Mouse (Mus musculus) heart, embryonic 15.5 days (tissue): ENCODE results near the gene Gm10197. TPM values are rescaled to one million over a fixed set of nuclear protein-coding genes. Genes with fewer than 3 reads are reported as not detected.

Source experiments
- ATAC-seq: fragments of 200-750 bp; cut with Nextera tagmentation; replicated peaks from 2 replicates; pipeline ENCODE4 v1.8.0; 2017; ENCODE audit warnings: low read depth, moderate TSS enrichment; ENCODE audit not compliant: insufficient number of reproducible peaks, insufficient read depth, low FRiP score
- H3K27ac ChIP-seq: fragments of 300-500 bp; sonication (generic); 2 replicates; pipeline ENCODE4 v1.5.1; 2015; ENCODE audit warnings: mild to moderate bottlenecking, inconsistent platforms
- H3K27me3 ChIP-seq: fragments of 300-500 bp; sonication (generic); 2 replicates; pipeline ENCODE4 v1.6.1; 2015; ENCODE audit warnings: inconsistent platforms
- H3K36me3 ChIP-seq: fragments of 300-500 bp; sonication (generic); 2 replicates; pipeline ENCODE4 v1.6.1; 2015; ENCODE audit warnings: mild to moderate bottlenecking, inconsistent platforms
- H3K4me1 ChIP-seq: fragments of 300-500 bp; sonication (generic); replicated peaks from 2 replicates; pipeline ENCODE4 v1.6.1; 2015; ENCODE audit warnings: inconsistent platforms
- H3K4me2 ChIP-seq: fragments of 300-500 bp; sonication (generic); 2 replicates; pipeline ENCODE4 v1.6.1; 2015; ENCODE audit warnings: inconsistent platforms, mild to moderate bottlenecking, moderate library complexity
- H3K4me3 ChIP-seq: fragments of 300-500 bp; sonication (generic); 2 replicates; pipeline ENCODE4 v1.5.1; 2015; ENCODE audit warnings: mild to moderate bottlenecking, inconsistent platforms
- H3K9ac ChIP-seq: fragments of 300-500 bp; sonication (generic); 2 replicates; pipeline ENCODE4 v1.6.1; 2015; ENCODE audit warnings: mild to moderate bottlenecking, inconsistent platforms
- H3K9me3 ChIP-seq: fragments of 300-500 bp; sonication (generic); replicated peaks from 2 replicates; pipeline ENCODE4 v1.6.1; 2016; ENCODE audit warnings: inconsistent platforms
- WGBS: fragments of 180-500 bp; shearing (Covaris S2); methylation state at CpG from one replicate; pipeline ENCODE4 v1.1.7; 2015; ENCODE audit warnings: mixed read lengths; 5-methylcytosine and 5-hydroxymethylcytosine counted together
- polyA plus RNA-seq: library from polyadenylated mRNA; unstranded; fragments of >200 nt; fragmentation: Nextera tagmentation; extraction: Ambion mirVana; gene quantifications from 2 replicates; pipeline ENCODE4 v1.2.1, GENCODE M21; 2015

Gene Gm10197
- polyA plus RNA-seq, 1 experiment from 2014 or later, result not detected

DNA sequence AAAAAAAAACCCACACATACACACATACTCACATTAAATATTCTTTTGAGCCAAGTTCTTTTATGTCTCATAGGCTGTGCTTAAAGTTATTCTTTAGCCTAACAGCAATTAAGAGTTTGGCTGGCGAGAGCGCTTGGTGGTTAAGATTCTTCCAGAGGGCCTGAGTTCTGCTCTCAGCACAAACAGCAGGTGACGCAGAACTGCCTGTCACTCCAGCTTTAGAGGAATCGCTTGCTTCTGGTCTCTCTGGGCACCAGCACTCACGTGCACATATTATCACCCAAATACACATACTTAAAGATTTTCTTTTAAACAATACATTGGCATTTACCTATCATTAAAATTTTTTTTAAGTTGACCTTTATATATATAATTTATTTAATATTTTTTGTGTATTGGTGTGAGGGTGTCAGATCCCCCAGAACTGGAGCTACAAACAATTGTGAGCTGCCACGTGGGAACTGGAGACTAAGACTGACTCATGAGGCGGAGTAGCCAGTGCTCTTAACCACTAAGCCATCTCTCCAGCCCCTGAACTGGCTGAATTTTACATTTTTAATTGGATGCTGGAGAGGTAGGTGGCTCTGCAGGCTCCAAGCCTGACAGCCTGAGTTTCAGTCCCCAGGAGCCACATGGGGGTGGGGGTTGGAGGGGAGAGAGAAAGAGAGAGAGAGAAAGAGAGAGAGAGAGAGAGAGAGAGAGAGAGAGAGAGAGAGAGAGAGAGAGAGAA, 17.1 kb downstream of the Gm10197 start:
- ATAC-seq, result no peak
- Histone ChIP-seq H3K4me1 (peaks cover under 1% of the 10 kb centered on the region; the same call in 1 of the 2 replicates), H3K36me3 (peaks cover 6% of the 10 kb centered on the region; the same call in 1 of the 2 replicates), H3K9ac (no peak overlapping the region), H3K27me3 (no peaks in the 10 kb centered on the region), H3K4me2 (no peak overlapping the region), H3K4me3 (no peak overlapping the region), H3K27ac (no peak overlapping the region), H3K9me3 (no peaks in the 10 kb centered on the region)
- 74% methylated on average over 7 of the region's 7 CpGs for WGBS

DNA sequence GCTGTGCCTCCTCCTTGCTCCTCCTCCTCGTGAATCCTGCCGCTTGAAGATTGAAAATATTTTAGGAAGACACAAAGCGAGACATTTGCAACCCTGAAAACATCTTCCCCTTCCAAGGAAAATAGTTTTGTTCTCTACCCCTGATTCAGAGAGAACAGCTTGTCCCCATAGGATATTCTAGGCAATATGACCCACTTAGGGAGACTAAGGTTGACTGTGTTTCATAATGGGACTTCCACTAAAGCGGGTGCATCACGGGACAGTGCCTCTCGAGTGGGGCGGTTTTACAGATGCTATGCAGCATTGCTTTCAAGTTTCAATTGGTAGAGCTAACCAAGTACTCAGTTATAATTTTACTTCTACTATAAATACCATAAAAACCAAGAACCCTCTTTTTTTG, 17.7 kb downstream of the Gm10197 start:
- Histone ChIP-seq H3K4me1 (no peaks in the 10 kb centered on the region), H3K27me3 (no peaks in the 10 kb centered on the region), H3K4me2 (no peak overlapping the region), H3K36me3 (peaks cover 6% of the 10 kb centered on the region; the same call in 1 of the 2 replicates), H3K4me3 (no peak overlapping the region), H3K9me3 (no peaks in the 10 kb centered on the region), H3K27ac (no peak overlapping the region), H3K9ac (no peak overlapping the region)
- ATAC-seq, result no peak
- 89% methylated on average over 7 of the region's 7 CpGs for WGBS

- no peaks in the 10 kb centered on the region; the same call in 1 of the 2 replicates for H3K36me3 ChIP-seq
- H3K9me3 ChIP-seq, result no peaks in the 10 kb centered on the region
- H3K9ac ChIP-seq, result no peak overlapping the region
- H3K27ac ChIP-seq, result no peak overlapping the region
- peaks cover 6% of the 10 kb centered on the region for H3K4me1 ChIP-seq
- no peak for ATAC-seq
- no peak overlapping the region for H3K4me3 ChIP-seq
- 86% methylated on average over 14 of the region's 14 CpGs for WGBS
- no peak overlapping the region for H3K4me2 ChIP-seq
- no peaks in the 10 kb centered on the region for H3K27me3 ChIP-seq
Measured at GRCm38 (mm10) chr19:53345766-53346165, 25.8 kb downstream of the Gm10197 start.

DNA sequence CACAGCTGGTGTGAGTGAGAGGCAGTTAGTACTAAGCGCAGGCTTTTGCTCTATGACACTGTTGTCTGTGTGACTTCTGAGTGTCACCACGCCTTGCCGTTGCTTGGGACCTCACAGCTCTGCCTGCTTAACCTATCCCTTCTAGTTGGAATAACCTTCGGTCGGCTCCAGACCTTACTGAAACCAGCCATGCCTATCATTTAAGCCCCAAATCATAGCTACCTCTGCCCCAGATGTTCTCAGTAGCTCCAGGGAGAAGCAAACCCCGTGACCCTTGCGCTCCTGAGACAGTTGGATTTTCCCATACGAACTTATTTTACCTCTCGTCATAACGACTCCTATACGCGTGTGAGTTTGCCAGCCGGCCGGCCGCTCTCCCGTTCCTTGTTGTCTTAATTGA, 27.5 kb downstream of the Gm10197 start:
- H3K4me2 ChIP-seq, result no peak overlapping the region
- H3K4me3 ChIP-seq, result no peak overlapping the region

DNA sequence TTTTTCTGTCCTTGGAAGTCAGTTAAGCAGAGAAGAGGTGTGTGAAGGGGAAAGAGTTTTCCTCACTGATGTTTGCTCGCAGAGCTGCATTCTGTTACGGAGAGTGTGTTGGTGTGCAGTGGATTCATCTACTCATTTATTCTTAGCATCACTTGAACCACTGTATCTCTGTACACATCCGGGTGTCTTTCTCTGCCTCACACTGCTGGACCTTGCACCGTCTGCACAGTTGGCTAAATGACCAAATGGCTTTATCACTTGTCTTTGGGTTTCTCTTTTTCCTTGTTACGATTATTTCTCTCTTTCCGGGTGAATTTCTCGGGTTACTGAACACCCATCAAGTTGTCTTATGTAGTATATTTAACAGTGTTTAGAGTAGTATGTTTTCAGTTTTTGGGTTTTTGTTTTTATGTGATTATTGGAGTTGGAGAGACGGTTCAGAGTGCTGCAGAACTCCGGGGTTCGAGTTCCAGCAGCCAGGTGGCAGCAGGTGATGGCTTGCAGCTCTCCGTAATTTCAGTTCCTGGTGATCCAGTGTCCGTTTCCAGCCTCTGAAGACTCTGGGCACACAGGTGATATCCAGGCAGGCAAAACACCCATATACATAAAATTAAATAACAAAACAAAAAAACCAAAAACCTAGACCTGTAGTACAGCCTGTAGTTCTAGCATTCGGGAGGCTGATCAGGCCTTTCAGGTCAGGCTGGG, 28.2 kb downstream of the Gm10197 start:
- H3K4me2 ChIP-seq, result no peak overlapping the region

More for the DNA sequence above, 27.5 kb downstream of the Gm10197 start:
- no peaks in the 10 kb centered on the region; the same call in 1 of the 2 replicates for H3K36me3 ChIP-seq
- H3K4me1 ChIP-seq, result peaks cover 9% of the 10 kb centered on the region
- WGBS, result 90% methylated on average over 16 of the region's 16 CpGs
- no peak for ATAC-seq
- H3K27ac ChIP-seq, result no peak overlapping the region
- H3K9ac ChIP-seq, result no peak overlapping the region
- H3K27me3 ChIP-seq, result no peaks in the 10 kb centered on the region
- H3K9me3 ChIP-seq, result no peaks in the 10 kb centered on the region

DNA sequence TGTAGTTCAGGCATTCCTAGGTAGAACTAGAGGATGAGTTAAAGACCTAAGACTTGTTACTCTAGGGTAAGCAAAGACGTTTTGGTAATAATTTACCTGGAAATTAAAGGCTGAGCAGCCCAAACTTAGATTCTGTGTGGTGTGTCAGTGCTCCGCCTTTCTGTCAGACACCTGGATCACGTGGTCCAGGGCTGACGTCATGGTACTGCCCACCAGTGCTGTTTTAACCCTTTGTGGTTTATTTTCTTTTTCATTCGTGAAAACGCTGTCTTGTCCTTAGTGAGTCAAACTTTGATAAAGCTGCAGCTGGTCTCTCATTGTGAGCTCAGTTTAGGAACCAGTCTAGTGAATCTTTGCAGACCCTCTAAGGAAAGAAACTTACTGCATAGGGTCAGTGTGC, 31.1 kb downstream of the Gm10197 start:
- no peak overlapping the region for H3K4me3 ChIP-seq
- peaks cover 9% of the 10 kb centered on the region for H3K4me1 ChIP-seq
- no peaks in the 10 kb centered on the region for H3K27me3 ChIP-seq
- H3K27ac ChIP-seq, result no peak overlapping the region
- H3K9me3 ChIP-seq, result no peaks in the 10 kb centered on the region
- peaks cover 8% of the 10 kb centered on the region; the same call in 1 of the 2 replicates for H3K36me3 ChIP-seq
- H3K9ac ChIP-seq, result no peak overlapping the region
- 19% methylated on average over 6 of the region's 6 CpGs for WGBS
- no peak overlapping the region for H3K4me2 ChIP-seq
- ATAC-seq, result no peak

More for the DNA sequence above, 28.2 kb downstream of the Gm10197 start:
- H3K36me3 ChIP-seq, result peaks cover 3% of the 10 kb centered on the region; the same call in 1 of the 2 replicates
- no peak overlapping the region for H3K9ac ChIP-seq
- 80% methylated on average over 13 of the region's 13 CpGs for WGBS
- no peak overlapping the region for H3K27ac ChIP-seq
- H3K27me3 ChIP-seq, result no peaks in the 10 kb centered on the region
- ATAC-seq, result no peak
- no peak overlapping the region for H3K4me3 ChIP-seq
- H3K9me3 ChIP-seq, result no peaks in the 10 kb centered on the region
- H3K4me1 ChIP-seq, result peaks cover 9% of the 10 kb centered on the region

- no peaks in the 10 kb centered on the region for H3K9me3 ChIP-seq
- ATAC-seq, result no peak
- peaks cover 24% of the 10 kb centered on the region for H3K36me3 ChIP-seq
- 58% methylated on average over 9 of the region's 9 CpGs for WGBS
- no peak overlapping the region for H3K9ac ChIP-seq
- H3K27ac ChIP-seq, result no peak overlapping the region
- no peak overlapping the region for H3K4me3 ChIP-seq
- H3K27me3 ChIP-seq, result no peaks in the 10 kb centered on the region
- no peak overlapping the region for H3K4me2 ChIP-seq
- 0 out of 2 replicates have a peak, but pooled peaks cover 8% of the 10 kb centered on the region for H3K4me1 ChIP-seq
Measured at GRCm38 (mm10) chr19:53335241-53335640, 36.3 kb downstream of the Gm10197 start.

DNA sequence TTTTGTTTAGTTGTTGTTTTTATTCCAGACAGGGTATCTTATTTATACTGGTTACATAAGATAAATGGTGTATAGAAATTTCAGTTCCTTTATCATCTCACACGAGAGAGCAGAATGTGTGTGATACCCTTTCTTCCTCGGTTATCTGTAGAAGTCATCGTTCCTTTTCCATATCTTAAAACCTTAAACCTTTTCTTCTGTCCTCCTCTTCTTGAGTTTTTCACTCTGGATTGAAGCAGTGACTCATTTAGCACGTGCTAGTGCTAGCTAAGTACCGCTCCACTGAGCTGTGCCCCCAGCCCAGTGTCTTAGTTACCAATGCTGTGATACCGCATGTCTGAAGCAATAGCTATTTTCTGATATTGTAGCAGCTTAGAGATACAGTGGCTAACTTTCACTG, 37.8 kb downstream of the Gm10197 start:
- Histone ChIP-seq H3K36me3 (peaks cover 21% of the 10 kb centered on the region), H3K27ac (no peak overlapping the region), H3K4me2 (no peak overlapping the region), H3K27me3 (no peaks in the 10 kb centered on the region), H3K9me3 (no peaks in the 10 kb centered on the region), H3K4me1 (peaks cover 10% of the 10 kb centered on the region; the same call in 1 of the 2 replicates), H3K4me3 (no peak overlapping the region), H3K9ac (no peak overlapping the region)
- no peak for ATAC-seq
- 81% methylated on average over 6 of the region's 6 CpGs for WGBS

DNA sequence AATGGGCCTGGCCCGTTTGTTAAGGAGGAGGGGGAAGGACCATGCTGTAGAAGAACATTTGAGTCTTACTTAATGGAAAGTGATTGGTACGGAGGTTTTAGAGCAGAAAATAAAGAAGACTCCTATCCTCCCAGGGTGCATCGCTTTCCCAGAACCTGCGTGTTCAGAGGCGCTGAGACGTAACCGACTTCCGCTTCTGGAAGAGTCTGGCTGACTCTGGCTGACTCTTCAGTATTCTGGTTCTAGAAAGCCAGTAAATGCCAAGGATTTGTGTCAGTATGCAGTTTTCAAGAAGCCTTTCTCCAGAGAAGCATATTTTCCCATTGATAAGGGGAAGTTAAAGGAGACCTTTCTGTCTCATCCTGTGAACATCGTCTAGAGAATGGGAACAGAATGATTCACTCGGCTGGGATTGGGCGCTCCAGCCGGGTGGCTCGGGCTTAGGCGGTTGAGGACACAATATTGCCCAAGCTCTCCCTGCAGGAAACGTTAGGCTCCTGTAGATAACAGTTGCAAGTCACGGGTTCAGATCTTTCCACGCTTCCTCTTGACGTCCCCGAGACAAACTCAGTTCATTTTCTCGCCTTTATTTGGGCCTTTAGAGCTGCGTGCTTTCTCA, 39.6 kb downstream of the Gm10197 start:
- no peak overlapping the region for H3K4me3 ChIP-seq
- WGBS, result 78% methylated on average over 21 of the region's 21 CpGs

DNA sequence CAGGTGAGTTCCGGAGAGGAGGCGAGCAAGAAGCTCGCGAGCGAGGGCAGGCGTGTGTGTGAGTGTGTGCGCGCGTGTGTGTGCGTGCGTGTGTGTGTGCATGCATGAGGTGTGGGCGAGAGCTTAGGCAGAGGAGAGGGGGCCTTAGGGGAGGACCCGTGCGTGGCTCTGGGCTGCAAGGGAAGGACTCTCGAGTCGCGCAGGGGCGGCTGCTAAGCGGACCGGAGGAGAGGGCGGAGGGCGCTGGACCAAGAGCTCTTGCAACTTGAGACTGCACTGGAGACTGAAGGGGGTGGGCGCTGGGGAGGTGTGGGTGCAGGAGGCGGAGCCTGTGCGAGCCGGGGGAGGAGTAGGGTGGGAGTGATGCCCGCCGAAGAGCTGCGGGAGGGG, 41.6 kb downstream of the Gm10197 start:
- H3K9ac ChIP-seq, result peak overlapping the region; percentile 81
- peak overlapping the region; percentile 95 for H3K4me3 ChIP-seq
- peak overlapping the region; percentile 82 for H3K27ac ChIP-seq
- peaks cover 15% of the 10 kb centered on the region for H3K36me3 ChIP-seq
- H3K4me2 ChIP-seq, result peak overlapping the region; percentile 98
- WGBS, result under 1% methylated on average over 28 of the region's 29 CpGs
- ATAC-seq, result peak; percentile 71
- peaks cover 23% of the 10 kb centered on the region for H3K4me1 ChIP-seq
- no peaks in the 10 kb centered on the region for H3K27me3 ChIP-seq
- no peaks in the 10 kb centered on the region for H3K9me3 ChIP-seq

More for the DNA sequence above, 39.6 kb downstream of the Gm10197 start:
- no peak overlapping the region for H3K4me2 ChIP-seq
- H3K36me3 ChIP-seq, result peaks cover 15% of the 10 kb centered on the region
- no peak overlapping the region for H3K9ac ChIP-seq
- no peak overlapping the region for H3K27ac ChIP-seq
- H3K9me3 ChIP-seq, result no peaks in the 10 kb centered on the region
- peaks cover 10% of the 10 kb centered on the region; the same call in 1 of the 2 replicates for H3K4me1 ChIP-seq
- H3K27me3 ChIP-seq, result no peaks in the 10 kb centered on the region
- ATAC-seq, result no peak
